Mouse (Mus musculus) spleen, adult 2 months (tissue): ENCODE data around the gene Klhl36.

ENCODE experiments used
- CTCF ChIP-seq: fragments of 200-500 bp; IDR thresholded peaks from 2 replicates; pipeline ENCODE4 v1.5.1; 2011; ENCODE audit warnings: mild to moderate bottlenecking, inconsistent platforms; ENCODE audit not compliant: insufficient read depth, insufficient read length, insufficient replicate concordance; ENCODE audit errors: extremely low read depth
- POLR2A ChIP-seq: fragments of 200-500 bp; IDR thresholded peaks from 2 replicates; pipeline ENCODE4 v1.6.1; 2011; ENCODE audit warnings: low read depth, low read length, inconsistent platforms

- no peak for TF ChIP-seq POLR2A
- no peak for TF ChIP-seq CTCF
Observed at GRCm38 (mm10) chr8:119897069-119897468, 35.0 kb downstream of the Klhl36 start.
